Mouse (Mus musculus) hindlimb bud, embryonic 11.5 days (tissue): Measurements from ENCODE around the gene Inafm1.
"Not testable (repeated sequence)": the region's sequence is repeated elsewhere in the genome, so short reads cannot be mapped to it uniquely, and the experiment has no call there.

Experiments
- DNase-seq: peaks from one replicate; pipeline ENCODE4 v3.0.0-alpha.2; 2012; ENCODE audit warnings: low read depth, low spot score; ENCODE audit errors: extremely low spot score

Inafm1 gene

DNA sequence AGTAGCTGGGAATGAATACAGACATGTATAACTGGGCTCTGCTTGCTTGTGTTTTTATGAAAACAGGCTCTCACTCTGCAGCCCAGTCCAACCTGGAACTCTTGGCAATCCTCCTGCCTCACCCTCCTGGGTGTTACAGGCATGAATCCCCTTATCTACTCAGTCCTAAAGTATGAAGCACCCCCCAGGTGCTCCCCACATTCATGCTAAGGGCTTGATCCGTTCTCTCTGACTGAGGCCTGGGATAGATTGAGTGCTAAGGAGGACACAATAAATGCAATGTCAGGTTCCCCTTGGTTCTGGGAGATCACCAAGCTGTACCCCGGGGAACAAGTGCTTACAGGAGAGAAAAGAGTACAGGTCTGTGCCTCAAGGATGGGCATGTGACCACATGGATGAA lies 24.2 kb upstream of the Inafm1 start:
- DNase-seq: no peak

DNA sequence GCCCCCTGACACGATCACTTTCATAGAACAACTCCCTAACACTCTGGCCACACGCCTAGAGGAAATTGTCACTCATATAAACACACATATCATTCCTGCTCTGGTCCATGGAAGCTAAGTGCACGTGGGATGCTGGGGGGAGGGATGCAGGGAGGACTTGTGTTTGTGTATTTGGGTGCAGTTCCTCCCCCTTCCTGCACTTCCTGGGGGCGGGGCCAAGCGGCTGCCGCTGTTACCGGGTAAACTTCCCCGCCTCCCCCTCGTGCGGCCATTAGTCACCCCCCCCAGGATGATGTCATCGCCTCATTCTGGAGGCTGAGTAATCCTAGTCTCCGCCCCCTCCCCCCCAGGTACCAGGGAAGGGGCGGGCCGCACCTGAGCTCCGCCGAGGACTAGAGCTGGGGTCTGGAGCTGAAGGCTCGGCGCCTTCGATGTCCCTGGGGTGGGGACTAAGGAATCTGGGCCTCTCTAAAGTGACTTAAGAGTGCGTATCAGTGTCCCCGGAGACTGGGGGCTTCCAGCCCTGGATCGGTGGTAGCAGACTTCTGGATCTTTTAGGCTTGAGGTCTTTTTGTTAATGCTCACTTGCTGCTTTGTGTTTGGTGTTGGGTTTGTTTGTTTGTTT lies 23.5 kb upstream of the Inafm1 start:
- no peak for DNase-seq

DNA sequence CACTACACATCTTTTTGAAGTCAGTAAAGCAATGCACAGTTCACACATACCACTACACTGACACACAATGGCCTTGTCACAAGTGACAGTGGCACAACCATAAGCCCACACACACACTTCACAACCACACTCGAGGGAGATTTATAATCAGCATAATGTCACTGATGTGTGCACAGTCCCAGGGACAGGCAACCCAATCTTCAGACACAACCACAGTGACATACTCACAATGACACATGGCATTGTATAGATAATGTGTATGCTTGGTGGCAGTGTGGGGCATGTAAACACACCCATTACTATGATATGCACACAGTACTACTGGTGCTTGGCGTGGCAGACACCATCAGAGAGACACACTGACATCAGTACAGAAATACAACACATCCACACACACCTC lies 22.7 kb upstream of the Inafm1 start:
- no peak for DNase-seq

DNA sequence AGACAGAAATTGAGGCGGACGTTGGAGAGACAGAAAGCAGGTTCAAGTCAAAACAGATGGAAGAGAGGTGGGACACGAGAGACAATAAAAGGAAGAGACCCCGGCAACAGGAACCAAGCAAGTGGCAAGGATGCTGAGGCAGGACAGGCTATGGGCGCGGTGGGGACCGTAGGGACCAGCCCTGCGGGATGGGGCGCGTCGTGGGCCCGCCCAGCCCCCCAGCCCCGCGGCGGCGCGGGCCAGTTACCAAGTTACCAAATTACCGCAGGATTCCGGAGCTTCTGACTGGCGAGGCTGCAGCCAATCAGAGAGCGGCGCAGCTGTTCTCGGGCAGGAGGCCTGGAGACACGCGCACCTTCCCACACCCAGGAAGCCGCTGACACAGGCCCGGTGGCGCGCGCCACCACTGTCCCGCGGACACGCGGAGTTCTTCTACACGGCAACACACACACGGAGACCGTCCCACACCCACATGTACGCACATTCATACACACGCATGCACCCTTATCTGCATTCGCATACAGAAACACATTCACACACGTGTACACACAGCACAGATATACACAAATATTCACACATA lies 22.0 kb upstream of the Inafm1 start:
- DNase-seq: no peak

DNA sequence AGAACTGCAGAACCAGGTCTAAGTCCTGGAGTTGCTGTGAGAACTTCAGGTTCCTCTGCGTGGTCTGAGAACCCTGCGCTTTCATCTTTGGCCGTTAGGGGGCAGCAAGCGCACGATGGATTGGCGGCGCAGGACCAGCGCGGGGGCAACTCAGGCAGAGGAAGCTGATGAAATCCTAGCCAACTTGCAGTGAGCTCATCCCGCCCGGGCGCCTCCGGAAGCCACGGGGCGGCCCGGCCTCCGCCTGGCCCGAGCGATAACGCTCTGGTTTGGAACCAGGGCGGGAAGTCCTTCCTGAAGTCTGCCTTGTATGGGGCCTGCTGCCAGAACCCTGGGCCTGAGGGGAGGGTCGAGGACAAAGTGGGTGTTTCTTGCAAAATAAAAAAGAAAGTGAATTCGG lies 21.4 kb upstream of the Inafm1 start:
- DNase-seq: peak; percentile 77

DNA sequence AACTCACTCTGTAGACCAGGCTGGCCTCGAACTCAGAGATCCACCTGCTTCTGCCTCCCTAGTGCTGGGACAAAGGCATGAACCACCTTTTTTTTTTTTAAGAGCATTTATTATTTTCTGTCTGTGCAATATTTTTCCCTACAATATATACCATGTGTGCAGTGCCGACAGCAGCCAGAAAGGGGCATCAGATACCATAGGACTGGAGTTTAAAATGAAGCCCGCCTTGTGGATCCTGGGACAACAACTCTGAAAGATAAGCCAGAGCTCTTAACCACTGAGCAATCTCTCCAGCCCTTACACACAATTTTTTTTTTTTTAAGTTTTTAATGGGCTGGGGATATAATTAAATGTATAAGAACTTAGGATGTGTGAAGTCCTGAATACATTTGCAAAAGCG lies 20.9 kb upstream of the Inafm1 start:
- no peak for DNase-seq

DNA sequence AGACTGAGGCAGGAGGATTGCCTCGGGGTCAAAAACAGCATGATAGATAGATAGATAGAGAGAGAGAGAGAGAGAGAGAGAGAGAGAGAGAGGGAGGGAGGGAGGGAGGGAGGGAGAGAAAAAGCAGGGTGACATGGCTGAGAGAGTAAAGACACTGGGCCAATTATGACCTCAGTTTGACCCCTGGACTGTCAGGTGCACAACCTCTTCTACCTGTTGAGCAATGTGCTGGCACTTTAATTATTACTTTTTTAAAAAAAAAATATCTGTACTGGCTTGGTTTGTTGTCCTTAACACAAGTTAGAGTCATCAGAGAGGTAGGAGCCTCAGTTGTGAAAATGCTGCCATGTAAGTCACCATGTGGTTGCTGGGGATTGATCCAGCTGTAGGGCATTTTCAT lies 14.4 kb upstream of the Inafm1 start:
- no peak for DNase-seq

DNA sequence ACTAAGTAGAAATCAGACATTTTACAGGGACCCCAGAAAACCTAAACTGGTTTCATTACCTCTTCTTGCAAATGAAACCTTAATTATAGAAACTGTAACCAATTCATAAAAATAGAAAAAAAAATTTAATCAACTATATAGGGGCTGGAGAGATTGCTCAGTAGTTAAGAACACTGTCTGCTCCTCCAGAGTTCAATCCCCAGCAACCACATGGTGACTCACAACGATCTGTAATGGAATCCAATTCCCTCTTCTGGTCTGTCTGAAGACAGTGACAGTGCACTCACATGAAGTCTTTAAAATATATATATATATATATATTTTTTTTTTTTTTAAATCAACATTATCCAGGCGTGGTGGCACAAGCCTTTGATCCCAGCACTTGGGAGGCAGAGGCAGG lies 13.6 kb upstream of the Inafm1 start:
- no peak for DNase-seq

DNA sequence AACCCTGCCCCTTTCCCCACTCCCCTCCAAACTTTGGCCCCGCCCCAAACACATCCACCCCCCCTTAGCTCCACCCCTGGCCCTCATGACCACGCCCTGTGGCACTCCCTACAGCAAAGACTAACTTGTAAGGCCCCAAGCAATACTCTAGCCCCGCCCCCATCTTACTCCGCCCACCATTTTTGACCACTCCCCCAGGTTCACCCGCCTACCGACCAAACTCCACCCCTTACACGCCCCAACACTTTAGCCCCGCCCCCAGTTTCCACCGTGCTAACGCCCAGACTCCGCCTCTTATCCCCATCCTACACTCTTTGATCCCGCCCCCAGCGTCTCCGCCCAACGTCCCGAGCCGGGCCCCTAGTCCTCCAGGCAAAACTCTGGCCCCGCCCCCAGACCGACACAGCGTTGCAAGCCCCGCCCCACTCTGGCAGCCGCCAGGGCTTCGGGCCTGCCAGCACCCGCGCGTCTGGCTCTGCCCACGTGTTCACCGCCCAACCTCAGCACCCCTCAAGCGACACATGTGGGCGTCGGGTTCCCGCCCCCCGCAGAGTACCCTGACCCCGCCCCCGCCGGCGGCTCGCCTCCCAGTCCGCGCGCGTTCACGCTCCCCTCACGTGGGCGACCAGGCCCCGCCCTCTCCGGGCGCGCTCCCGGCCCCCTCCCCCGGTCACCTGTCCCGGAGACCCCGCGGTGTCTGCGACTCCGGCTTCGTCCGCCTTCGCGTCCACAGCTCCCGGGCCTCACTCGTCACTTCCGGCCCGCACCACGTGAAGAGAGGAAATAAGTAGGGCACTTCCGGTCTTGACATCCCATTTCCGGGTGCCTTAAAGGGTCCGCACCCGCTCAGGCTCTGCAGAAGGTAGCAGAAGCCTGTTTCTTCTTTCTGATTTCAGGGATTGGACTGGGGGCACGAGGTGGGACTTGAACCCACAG lies 12.9 kb upstream of the Inafm1 start, which contains the start of gene Ccdc9:
TSS of gene Ccdc9 (minus strand) at position 770 of the 936 bp plus-strand sequence.
- peak; percentile 92 for DNase-seq

DNA sequence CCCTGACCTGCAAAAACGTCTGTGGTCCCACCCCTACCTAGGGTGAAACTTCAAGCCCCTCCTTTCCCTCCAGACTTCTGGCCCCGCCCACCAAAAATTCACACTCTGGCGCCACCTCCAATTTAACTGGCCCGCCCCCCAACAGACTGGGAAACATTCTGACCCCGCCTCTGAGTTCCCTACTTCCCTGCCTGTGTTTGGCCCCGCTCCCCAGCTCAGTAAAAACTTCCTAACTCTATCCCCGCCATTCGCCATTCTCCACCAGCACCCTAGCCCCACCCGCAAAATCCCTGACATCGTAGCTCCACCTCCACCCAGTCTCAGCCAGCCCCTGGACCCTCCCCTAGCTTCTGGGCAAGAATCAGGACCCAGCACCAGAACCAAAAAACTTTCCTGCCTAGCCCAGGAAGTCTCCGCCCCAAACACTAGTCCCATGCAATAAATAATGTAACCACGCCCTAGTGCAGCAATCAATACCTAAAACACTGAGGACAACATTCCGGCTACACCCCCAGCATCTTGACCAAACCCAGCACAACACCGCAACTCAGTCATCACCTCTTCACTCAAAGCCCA lies 12.1 kb upstream of the Inafm1 start:
- no peak for DNase-seq

DNA sequence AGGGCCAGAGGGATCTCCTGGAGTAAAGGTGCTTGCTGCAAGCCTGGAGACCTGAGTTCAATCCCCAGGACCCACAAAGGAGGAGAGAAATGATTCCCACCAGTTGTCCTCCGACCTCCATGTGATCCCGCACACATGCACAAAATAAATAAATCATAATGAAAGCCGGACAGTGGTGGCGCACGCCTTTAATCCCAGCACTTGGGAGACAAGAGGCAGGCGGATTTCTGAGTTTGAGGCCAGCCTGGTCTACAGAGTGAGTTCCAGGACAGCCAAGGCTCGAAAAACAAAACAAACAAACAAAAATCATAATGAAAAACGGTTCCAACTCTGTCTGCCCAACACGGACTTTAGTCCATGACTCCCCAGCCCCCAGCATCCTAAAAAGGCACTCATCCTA lies 11.5 kb upstream of the Inafm1 start:
- DNase-seq: no peak

DNA sequence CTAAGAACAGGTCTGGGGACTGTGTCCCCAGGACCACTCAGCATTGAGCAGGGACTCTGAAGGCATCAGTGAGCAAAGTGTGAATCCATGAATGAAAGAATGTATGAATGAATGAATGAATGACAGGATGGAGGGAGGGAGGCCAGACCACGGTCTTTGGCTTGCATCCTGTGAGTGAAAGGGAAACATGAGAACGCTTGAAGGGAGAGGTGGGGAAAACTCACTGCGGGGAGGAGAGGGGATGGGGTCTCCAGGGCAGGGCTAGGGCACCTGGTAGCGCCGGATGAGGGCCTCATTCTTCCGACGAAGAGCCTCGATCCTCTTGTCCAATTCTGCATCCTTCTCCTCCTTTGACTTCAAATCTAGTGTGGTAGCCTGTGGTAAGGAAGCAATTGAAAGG lies 10.6 kb upstream of the Inafm1 start:
- no peak for DNase-seq

DNA sequence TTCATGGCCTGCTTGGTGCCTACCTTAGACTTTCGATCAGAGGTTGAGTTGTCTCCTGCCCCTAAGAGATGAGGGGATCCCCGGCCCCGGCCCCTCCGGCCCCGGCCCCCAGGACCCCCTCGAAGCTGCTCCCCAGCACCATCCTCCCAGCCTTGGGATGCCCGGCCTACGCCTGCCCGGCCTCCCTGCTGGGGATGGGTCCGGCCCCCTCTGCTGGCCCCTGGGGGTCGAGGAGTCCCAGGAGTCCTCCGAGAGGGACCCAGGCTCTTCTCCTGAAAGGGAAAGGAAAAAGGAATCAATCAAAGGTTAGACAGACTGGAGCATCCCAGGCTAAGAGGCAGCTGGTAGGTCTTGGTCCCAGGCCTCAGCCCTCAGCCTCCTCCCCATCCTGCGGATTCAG lies 8.9 kb upstream of the Inafm1 start:
- DNase-seq: no peak

DNA sequence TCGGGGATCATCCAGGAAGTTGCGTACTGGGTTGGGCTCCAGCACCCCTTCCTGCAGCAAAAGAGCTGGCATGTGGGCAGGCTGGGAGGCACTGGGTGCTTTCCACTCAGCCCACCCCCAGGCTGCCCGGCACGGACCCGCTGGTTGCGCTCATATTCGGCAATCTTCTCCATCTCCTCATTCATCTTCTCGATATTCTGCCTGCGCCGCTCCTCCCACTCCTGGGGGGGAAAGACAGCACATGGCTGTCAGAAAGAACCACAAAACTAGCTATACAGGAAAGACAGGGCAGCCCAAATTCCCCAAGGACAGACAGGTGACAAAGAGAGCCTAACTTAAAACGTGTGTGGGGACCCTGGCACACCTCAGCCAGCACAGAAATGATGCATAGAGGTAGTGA lies 7.3 kb upstream of the Inafm1 start:
- no peak for DNase-seq

DNA sequence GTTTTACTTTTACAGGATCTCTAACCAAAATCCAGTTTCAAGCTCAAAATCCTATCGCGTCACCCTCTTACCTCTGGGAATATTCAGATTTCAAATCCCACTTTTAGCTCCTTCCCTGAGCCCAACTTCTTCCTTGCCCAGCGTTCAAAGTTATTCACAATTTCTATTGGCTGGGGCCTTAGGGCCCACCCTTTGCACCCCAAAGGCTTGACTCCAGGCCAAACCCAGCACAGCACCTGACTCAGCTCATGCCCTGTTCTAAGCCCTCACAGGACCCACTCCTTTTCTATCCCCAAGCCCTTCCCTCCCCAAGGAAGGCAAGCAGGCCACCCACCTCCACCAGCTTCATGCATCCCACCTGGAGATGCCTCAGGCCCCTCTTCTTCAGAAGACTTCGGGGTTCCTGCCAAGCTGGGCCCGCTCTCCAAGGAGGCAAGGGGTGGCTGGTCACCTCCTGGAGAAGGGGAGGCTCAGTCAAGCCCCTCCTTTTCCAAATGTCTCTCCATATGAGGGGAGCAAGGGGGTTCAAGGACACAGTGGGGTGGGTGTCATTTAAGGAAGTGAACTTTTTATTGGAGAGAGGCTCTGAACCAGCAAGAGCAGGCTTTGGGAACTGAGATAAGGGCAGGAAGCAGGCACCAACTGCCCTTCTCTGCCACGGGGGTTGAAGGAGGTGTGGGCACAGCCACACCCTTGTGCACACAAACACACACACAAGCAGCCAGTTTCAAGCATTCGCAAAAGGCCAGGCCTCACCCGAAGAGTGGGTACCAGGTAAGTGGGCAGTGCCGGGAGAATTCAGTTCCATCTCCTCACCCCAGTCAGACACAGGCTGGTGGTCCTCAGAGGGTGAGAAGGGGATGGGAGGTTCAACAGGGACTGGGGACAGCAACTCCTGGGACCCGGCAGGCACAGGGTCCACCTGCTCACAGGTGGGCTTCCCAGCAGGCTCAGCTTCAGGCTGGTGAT lies 1.8 kb upstream of the Inafm1 start:
- no peak for DNase-seq

DNA sequence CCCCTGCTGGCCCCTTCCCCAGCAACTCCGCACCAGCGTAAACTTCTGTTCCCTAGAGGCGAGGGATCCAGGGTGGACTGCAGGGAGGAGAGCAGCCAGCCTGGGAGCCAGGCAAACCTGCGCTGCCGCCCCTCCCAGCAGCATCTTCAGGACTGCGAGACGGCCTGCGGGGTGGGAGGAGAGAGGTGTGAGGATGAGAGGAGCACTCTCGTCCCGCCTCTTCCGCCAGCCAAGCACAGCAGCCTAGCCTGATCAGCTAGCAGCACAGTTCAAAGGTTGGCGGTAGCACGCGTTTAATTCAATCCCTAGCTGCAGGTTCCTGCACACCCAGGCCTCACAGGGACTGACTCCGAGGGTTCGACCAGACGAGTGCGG lies 336 bp upstream of the Inafm1 start:
- no peak for DNase-seq

DNA sequence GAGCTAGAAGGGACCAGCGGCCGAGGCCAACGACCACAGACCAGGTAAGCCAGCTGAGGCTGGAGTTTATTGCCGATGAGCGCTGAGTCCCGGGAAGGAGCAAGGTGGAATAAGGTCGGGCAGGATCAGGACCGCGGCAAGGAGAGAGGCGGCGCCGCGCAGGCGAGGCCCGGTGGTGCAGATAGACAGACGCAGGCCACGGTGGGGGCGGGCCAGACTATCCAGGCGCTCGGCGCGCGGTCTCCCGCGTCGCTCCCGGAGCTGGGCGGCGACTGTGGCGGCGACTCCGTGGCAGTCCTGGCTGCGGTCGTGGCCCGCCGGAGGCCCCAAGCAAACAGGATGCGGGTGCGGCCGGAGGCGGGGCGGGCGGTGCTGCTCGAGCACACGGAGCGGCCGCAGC lies 736 bp downstream of the Inafm1 start:
- no peak for DNase-seq

DNA sequence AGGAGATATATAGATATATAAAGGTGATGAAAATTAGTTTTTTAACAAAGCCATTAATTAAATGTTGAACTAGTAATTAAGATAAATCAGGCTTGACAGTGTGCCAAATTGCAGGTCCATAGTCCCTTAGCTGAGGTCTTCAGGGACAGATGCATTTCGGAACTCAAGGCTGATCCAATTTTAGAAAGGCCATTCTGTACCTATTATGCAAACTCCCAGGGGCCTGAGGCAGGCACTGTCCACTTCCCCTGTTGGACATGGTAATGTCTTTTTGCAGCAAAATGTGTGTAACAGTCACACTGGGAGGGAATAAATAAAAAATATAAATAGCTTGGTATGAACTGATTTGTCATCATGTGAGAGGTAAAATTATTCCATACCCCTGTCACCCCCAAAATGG lies 2.3 kb downstream of the Inafm1 start:
- no peak for DNase-seq

DNA sequence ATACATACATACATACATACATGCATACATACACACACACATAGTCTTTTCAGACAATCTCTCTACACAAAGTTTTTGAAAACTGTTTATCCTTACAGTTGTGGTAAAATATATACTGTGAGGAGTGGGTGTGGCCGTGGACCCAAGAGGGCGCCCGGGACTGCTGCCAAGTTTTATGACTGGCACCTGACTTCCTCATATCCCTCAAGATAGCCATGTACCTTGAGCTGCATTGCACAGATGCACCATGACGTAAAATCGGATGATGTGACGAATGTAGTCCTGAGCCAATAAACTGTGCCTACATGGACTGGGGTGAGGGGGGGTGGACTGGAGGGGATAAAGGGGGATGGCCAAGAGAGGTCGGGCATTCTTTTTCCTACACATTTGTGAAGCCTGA lies 6.8 kb downstream of the Inafm1 start:
- not testable (repeated sequence) for DNase-seq

DNA sequence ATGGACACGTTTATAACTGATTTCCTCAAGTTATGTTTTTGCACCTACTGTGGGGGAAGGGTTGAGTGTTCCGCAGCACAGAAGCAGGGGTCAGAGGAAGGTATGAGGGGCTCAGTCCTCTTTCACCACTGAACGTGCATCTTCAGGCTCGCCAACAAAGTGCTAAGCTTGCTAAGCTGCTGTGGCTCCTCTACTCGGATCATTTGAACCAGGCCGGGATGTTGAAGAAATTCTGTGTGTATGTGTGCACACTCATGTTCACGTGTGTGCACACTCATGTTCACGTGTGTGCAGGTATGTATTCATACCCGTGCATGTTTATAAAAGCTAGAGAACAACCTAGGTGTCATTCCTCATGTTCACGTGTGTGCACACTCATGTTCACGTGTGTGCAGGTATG lies 7.6 kb downstream of the Inafm1 start:
- DNase-seq: no peak

DNA sequence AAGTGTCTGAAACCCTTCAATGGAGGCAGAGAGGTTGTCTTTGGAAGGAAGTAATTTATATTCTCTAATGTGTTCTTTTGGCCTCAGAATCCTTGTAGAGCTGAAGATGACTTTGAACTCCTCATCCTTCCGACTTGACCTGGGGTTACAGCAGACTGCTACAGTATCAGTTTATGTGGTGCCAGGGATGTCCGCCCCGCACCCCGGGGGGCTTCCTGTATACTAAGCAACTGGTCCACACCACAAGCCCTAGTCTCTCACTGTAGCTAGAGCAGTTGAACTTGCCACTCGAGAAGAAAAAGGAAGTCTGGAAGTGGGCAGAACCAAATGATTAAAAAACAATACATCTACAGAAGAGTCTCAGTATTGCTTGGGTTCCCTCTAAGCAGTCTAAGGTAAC lies 9.6 kb downstream of the Inafm1 start:
- no peak for DNase-seq
